Mouse (Mus musculus) urinary bladder, postnatal 25 days (tissue): ENCODE results near the gene Card19.

ENCODE experiments used
- DNase-seq: peaks from one replicate; pipeline ENCODE4 v3.0.0; 2022; ENCODE audit warnings: low spot score

Card19 gene

DNA sequence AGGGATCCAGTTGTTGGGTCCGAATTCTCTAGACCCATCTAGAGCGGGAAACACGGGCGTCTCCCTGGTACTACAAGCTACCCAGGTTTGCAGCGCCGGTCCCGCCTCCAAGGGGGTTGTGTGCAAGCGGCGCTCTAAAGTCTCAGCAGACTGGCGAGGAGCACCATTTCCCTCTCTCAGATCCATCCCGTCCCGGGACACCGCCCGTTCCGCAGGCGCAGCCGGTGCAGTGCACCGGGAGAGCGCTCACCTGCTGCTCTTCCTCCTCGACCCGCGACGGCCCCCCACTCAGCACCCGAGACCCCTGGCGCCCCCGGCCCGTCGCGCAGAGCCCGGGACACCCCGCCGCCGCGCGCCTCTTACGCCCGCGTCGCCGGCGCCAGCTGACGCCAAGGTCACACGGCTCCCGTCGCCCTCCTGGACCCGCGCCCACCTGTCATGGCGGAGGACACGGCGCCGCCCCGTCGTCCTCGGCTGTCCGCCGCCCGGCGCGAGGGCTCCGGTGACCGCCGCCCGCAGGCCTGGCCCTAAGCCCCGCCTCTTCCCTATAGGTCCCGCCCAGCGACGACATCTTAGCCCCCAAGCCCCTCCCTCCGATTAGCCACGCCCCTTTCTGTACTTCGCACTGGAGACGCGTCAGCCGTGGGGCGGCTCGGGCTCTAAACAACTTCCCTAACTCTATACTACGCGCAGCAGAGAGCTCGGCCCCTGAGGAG, at the start of gene Card19:
Gene Card19 (minus strand): TSS at position 534 of the 716 bp plus-strand sequence.
- DNase-seq, result peak; percentile 95

GRCm38 (mm10) chr13:49260036-49260722, 44.3 kb upstream of the Card19 start:
- no peak for DNase-seq

GRCm38 (mm10) chr13:49257819-49258313, 42.0 kb upstream of the Card19 start:
- DNase-seq, result no peak

GRCm38 (mm10) chr13:49252746-49253145, 36.9 kb upstream of the Card19 start:
- no peak for DNase-seq

- DNase-seq, result no peak
Observed at GRCm38 (mm10) chr13:49252113-49252512, 36.3 kb upstream of the Card19 start.

GRCm38 (mm10) chr13:49250716-49251517, 35.1 kb upstream of the Card19 start:
- DNase-seq, result no peak

DNA sequence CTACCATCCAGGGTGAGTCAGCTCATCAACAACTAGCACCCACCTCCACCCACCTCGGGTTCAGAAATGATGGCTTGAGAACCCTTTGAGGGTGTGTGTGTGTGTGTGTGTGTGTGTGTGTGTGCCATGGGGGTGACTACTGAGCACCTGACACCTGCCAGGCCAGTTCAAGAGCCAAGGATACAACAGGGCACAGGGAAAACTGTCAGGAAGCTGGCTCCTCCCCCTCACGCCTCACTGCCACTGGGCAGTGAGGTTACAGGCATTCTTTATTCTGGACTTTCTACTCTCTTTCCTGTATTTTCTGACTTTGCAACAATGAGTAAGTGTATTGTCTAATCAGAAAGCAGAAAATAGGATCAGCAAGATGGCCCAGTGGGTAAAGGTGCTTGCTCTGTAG, 33.8 kb upstream of the Card19 start:
- DNase-seq, result no peak

DNA sequence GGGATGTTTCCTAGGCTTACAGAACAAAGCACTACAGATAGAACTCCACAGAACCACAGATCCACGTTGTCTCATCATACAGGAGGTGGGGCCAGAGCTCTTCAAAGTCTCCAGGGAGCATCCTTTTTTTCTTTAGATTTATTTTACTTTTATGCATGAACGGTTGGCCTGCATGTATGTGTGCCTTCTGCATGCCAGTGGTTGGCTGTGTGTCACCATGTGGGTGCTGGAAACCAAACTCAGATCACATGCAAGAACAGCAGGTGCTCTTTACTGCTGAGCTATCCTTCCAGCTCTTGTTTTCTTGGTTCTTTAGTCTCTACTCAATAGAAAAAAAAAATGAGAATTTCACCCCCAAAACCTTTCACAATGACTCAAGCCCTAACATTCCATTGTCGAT, 33.1 kb upstream of the Card19 start:
- DNase-seq, result no peak

GRCm38 (mm10) chr13:49248467-49248862, 32.6 kb upstream of the Card19 start, which contains the start of gene Susd3:
Gene Susd3, minus strand, starts transcription at chr13:49248706.
- no peak for DNase-seq

DNA sequence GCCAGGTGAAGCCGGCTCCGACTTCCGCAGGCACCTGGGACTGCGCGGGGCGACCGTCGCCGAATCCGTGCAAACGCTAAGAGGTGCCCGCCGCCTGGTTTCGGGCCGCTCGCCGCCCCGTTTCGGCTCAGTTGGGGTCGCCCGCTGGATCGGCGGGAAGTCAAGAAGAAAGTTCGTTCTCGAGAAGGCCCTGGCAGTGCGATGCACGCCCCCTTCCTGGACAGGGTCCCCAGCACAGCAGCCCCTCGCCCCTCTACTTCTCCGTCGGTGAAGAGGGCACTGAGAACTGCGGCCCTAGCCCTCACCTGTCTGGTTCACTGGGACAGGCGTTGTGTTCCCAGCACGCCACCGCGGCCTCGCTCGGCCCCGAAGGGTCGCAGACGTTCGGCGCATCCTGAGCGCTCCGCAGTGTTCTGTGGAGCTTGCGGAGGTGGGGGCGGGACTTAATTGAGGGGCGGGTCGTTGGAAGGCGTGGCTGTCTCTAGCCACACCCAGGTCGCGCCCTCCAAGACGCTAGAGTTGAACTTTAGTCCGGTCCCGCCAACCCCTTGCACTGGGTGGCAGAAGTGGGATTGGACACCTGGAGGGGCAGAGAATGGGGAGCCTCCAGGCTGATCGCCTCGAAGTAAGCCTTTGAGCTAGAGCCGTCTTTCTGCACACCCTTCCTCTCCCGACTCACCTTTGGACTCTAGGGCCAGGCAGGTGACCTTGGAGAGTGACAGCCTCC, 32.1 kb upstream of the Card19 start:
- no peak for DNase-seq

DNA sequence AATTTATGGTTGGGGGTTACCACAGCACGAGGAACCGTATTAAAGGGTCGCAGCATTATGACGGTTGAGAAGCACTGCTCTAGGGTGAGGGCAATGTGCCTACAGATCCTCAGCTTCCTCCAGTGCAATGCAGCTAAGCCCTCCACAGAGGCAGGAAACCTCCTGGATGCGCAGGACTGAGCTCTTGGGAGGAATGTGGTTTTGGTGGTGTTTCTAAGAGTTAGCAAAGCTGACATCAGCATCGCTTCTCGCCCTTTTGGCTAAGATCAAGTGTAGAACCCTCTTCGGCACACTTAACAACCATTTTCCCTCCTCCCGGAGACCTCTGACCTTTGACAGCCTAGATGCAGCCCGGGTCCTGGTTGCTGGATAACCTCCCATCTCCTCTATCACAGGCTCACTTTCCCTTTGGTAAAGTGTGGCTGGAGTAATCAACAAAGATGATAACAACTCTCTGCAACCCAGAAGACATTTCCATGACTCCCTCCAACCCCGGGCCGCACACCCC, 31.4 kb upstream of the Card19 start:
- DNase-seq, result no peak

- DNase-seq, result no peak
Observed at GRCm38 (mm10) chr13:49246626-49247025, 30.8 kb upstream of the Card19 start.

DNA sequence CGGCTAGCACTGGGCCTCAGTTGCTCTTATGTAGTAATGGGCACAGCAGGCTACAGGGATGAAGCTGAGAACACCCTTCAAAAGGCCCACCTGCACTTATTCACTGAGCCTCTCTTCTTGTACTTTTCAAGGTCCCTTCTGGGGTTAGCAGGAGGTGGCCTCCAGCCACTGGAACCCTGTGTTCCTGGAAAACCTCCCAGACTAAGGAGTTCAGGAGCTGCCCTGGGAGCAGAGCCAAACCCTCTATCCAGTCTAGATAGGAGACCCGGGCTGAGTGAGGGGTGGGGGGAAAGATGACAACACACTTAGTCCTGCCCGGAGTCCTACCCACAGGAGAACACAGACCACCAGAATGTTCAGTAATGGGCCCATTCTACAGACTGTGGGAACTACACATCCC, 30.2 kb upstream of the Card19 start:
- DNase-seq, result no peak

GRCm38 (mm10) chr13:49245251-49245650, 29.4 kb upstream of the Card19 start:
- DNase-seq, result no peak

DNA sequence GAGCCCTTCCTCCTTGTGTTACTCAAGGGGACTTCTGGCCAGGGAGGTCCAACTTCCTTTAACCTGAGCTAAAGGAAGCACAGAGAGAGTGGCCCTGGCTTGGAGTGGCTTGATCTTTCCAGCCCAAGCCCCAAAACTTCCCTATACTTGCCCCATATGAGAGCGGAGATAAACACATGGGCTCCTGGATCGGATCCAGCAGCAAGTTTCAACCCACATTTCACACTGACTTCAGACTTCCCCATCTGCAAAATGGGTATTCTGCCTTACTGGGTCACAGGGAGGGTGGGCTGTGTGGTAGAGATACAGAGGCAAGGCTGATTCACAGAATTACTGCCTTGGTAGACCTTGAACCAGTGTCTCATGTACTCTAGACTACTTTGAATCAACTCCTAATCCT, 27.7 kb upstream of the Card19 start:
- DNase-seq, result no peak

DNA sequence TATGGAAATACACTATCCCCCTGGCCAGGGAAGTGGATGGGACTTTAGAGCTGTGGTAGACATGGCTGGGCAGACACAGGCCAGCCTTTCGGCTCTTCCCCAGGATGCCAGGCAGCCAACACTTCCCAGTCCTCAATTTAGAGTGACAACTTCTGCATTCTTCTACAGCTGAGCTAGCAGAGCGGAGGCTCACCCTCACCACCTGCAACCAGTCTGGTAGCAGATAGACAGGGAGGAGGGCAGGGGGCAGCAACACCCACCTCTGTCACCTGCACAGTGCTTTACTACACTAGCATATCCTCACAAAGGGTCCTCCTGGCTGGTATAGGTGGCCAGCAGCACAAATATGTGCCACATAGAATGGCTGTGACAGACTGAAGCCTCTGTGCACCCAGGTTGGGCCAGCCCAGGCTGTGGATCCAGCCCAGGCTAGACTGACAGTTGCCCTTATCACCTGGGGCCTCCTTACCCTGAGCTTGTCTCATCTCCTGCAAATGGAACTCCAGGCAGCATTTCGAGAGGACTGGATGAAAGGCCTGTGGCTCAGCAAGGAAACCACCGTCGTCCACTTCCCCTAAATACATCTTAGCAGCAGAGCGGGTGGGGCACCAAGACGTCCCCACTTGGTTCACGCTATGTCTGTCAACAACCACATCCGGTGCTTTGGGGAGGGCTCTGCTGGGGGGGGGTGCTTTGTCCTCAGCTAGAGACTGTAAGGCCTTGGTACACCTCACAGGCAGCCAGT, 26.7 kb upstream of the Card19 start:
- no peak for DNase-seq

DNA sequence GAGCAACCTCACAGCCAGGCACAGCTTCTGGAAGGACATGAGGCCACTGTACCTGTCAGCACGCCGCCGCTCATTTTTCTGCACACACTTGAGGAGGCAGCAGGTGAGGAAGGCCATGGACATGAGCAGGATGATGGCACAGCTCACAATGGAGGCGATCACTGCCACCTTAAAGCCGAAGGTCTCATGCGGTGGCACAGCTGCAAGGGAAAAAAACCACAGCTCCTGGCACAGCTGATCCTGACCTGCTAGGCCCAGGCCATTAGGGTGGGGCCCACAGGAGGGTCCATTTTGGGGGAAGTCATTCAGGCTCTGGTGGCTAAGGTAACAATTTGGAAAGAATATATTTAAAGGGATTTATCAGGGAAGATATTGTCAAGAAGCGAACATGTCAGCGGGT, 22.9 kb upstream of the Card19 start:
- DNase-seq, result no peak

GRCm38 (mm10) chr13:49237617-49238016, 21.8 kb upstream of the Card19 start:
- DNase-seq, result no peak

DNA sequence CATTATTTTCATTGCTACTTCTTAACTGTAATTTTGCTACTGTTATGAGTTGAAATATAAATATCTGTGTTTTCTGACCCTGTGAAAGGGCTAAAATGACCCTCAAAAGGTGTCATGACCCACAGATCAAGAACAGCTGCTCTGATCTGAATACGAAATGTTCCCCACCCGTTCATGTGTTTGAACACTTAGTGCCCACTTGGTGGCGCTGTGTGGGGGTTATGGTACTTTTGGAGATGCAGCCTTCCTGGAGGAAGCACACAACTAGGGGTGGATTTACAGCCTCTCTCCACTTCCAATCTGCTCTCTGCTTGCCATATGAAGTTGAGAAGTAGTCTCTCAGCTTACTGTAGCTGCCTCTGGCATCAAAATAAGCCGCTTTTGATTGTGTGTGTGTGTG, 18.9 kb upstream of the Card19 start:
- no peak for DNase-seq

GRCm38 (mm10) chr13:49233792-49234572, 18.1 kb upstream of the Card19 start:
- DNase-seq, result no peak
